Mouse (Mus musculus): ENCODE data around the gene Hist1h2be. TPM values are rescaled to one million over a fixed set of nuclear protein-coding genes. Genes with fewer than 3 reads are reported as not detected.
"Not testable (repeated sequence)": the region's sequence is repeated elsewhere in the genome, so short reads cannot be mapped to it uniquely, and the experiment has no call there.

Gene Hist1h2be
- polyA plus RNA-seq, 1 experiment from 2014 or later = 0.44 TPM

DNA sequence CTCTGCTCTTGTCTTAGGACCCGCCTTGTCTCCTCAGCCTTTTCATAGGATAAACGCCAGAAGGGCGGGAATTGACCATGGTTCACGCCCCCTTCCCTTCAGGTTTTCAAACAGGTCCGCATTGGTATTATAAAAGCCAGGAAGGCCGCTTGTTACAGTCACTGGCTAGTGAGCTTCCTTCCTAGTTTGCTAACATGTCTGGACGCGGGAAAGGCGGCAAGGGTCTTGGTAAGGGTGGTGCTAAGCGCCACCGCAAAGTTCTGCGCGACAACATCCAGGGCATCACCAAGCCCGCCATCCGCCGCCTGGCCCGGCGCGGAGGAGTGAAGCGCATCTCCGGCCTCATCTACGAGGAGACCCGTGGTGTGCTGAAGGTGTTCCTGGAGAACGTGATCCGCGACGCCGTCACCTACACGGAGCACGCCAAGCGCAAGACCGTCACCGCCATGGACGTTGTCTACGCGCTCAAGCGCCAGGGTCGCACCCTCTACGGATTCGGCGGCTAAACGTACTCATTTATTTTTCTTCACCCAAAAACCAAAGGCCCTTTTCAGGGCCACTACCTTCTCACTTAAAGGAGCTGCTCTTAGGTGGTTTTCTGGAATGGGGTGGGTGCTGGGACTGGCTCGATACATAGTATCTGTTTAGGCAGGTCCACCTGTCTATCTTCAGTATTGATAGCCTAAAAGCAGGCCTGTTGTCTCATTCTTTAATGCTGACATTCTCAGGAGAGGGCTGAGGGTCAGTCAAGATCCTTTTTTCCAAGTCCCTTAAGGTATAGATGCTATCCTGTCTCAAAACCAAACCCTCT is 39.3 kb downstream of the Hist1h2be start, which contains the start of gene Hist1h4d:
Gene Hist1h4d, plus strand, starts transcription at position 191 of the 811 bp plus-strand sequence.
- no peaks in the 10 kb centered on the region for H3K9me3 ChIP-seq (ENCODE audit: low read length)
- H3K36me3 ChIP-seq (ENCODE audit: insufficient read depth, low read length) = no peaks in the 10 kb centered on the region
- under 1% methylated on average over 39 of the region's 43 CpGs for WGBS
- H3K4me3 ChIP-seq (ENCODE audit: low read depth, low read length) = peak within 1 kb of the TSS; percentile 38
- DNase-seq (ENCODE audit: low spot score) = peak; percentile 98
- ATAC-seq = peak; percentile 87
- H3K4me1 ChIP-seq (ENCODE audit: insufficient read depth, low read depth, low read length) = peaks cover 8% of the 10 kb centered on the region
- H3K27ac ChIP-seq (ENCODE audit: low read length) = peak within 1 kb of the TSS; percentile 71
- H3K27me3 ChIP-seq (replicated peaks; ENCODE audit: insufficient read depth, low read length) = no peaks in the 10 kb centered on the region
- TF ChIP-seq EP300 (IDR thresholded peaks at IDR 0.05) = peak; percentile 97
- TF ChIP-seq CTCF (IDR thresholded peaks at IDR 0.05) = no peak
- H3K4me2 ChIP-seq (replicated peaks; ENCODE audit: low read depth, low read length) = peak within 1 kb of the TSS; percentile 53
- peak within 1 kb of the TSS; percentile 52 for H3K9ac ChIP-seq (replicated peaks; ENCODE audit: low read depth)

DNA sequence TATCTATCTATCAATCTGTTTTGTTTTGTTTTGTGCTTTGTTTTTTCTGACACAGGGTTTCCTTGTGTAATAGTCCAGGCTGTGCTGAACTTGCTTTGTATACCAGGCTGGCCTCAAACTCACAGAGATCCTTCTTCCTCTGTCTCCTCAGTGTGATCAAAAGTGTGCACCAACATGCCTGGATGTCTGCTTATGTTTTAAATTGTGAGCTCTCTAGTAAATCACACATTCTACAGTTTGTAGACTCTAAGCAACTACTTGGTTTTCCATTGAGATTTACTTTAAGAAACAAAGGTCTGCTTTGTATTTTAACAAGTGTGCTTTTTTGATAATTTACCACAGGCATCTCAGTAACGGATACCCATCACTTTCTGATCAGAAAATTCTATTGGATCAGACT is 43.1 kb downstream of the Hist1h2be start:
- Histone ChIP-seq H3K27ac (ENCODE audit: low read length) (no peak overlapping the region), H3K4me3 (ENCODE audit: low read depth, low read length) (no peak overlapping the region), H3K4me1 (ENCODE audit: insufficient read depth, low read depth, low read length) (peaks cover 8% of the 10 kb centered on the region), H3K27me3 (replicated peaks; ENCODE audit: insufficient read depth, low read length) (no peaks in the 10 kb centered on the region), H3K4me2 (replicated peaks; ENCODE audit: low read depth, low read length) (no peak overlapping the region), H3K9ac (replicated peaks; ENCODE audit: low read depth) (no peak overlapping the region), H3K9me3 (ENCODE audit: low read length) (no peaks in the 10 kb centered on the region), H3K36me3 (ENCODE audit: insufficient read depth, low read length) (no peaks in the 10 kb centered on the region)
- ATAC-seq (no peak), DNase-seq (ENCODE audit: low spot score) (no peak)
- no peak for TF ChIP-seq EP300 (IDR thresholded peaks at IDR 0.05)
- no peak for TF ChIP-seq CTCF (IDR thresholded peaks at IDR 0.05)
- 96% methylated on average over 1 of the region's 1 CpGs for WGBS

- no peak for ATAC-seq
- H3K4me2 ChIP-seq (replicated peaks; ENCODE audit: low read depth, low read length) = peak overlapping the region; percentile 57
- no peak overlapping the region for H3K27ac ChIP-seq (ENCODE audit: low read length)
- 22% methylated on average over 6 of the region's 6 CpGs for WGBS
- DNase-seq (ENCODE audit: low spot score) = peak; percentile 10
- peaks cover 11% of the 10 kb centered on the region; the same call in 1 of the 2 replicates for H3K4me1 ChIP-seq (ENCODE audit: insufficient read depth, low read depth, low read length)
- peak overlapping the region; percentile 35; the same call in 1 of the 2 replicates for H3K4me3 ChIP-seq (ENCODE audit: low read depth, low read length)
- TF ChIP-seq CTCF (IDR thresholded peaks at IDR 0.05) = no peak
- TF ChIP-seq EP300 (IDR thresholded peaks at IDR 0.05) = no peak
- H3K27me3 ChIP-seq (replicated peaks; ENCODE audit: insufficient read depth, low read length) = no peaks in the 10 kb centered on the region
- no peaks in the 10 kb centered on the region for H3K36me3 ChIP-seq (ENCODE audit: insufficient read depth, low read length)
- no peaks in the 10 kb centered on the region for H3K9me3 ChIP-seq (ENCODE audit: low read length)
- no peak overlapping the region for H3K9ac ChIP-seq (replicated peaks; ENCODE audit: low read depth)
Measured at GRCm38 (mm10) chr13:23576906-23577639, 43.9 kb downstream of the Hist1h2be start.

DNA sequence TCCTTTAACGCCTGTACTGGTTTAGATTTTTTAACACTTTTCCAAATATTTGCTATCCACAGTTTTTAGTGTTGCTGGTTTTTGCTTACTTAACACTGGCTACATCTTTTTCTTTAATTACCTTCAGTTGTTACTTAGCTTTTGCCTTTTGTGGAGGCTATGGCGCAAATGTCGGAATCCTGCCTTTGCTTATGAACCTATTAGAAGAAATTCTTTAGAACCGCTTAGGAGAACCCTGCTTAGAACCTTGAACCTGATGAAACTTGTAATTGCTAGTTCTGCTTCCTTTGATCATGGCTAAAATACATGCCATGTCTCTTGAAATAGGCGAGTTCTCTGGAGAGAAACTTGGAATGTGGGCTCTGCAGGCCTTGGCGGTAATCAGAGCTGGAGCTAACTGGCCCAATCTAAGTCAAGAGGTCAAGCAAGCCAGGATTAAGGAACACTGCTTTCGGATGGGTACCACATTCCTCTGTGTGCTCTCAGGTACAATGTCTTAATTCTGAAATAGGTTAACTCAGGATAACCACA is 44.5 kb downstream of the Hist1h2be start:
- Histone ChIP-seq H3K9me3 (ENCODE audit: low read length) (no peaks in the 10 kb centered on the region), H3K4me1 (ENCODE audit: insufficient read depth, low read depth, low read length) (peaks cover 11% of the 10 kb centered on the region; the same call in 1 of the 2 replicates), H3K4me3 (ENCODE audit: low read depth, low read length) (peak overlapping the region; percentile 35), H3K27ac (ENCODE audit: low read length) (no peak overlapping the region), H3K27me3 (replicated peaks; ENCODE audit: insufficient read depth, low read length) (no peaks in the 10 kb centered on the region), H3K36me3 (ENCODE audit: insufficient read depth, low read length) (no peaks in the 10 kb centered on the region), H3K9ac (replicated peaks; ENCODE audit: low read depth) (no peak overlapping the region), H3K4me2 (replicated peaks; ENCODE audit: low read depth, low read length) (peak overlapping the region; percentile 57)
- 6% methylated on average over 7 of the region's 7 CpGs for WGBS
- DNase-seq (ENCODE audit: low spot score) (peak; percentile 24), ATAC-seq (no peak)
- TF ChIP-seq CTCF (IDR thresholded peaks at IDR 0.05) (no peak), EP300 (IDR thresholded peaks at IDR 0.05) (no peak)

DNA sequence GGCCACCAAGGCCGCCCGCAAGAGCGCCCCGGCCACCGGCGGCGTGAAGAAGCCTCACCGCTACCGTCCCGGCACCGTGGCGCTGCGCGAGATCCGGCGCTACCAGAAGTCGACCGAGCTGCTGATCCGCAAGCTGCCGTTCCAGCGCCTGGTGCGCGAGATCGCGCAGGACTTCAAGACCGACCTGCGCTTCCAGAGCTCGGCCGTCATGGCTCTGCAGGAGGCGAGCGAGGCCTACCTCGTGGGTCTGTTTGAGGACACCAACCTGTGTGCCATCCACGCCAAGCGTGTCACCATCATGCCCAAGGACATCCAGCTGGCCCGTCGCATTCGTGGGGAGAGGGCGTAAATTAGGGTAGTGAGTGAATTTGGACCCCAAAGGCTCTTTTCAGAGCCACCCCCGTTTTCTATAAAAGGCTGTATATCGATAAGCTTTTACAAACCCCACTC is 45.0 kb downstream of the Hist1h2be start:
- H3K27ac ChIP-seq (ENCODE audit: low read length) = peak overlapping the region; percentile 76
- H3K27me3 ChIP-seq (replicated peaks; ENCODE audit: insufficient read depth, low read length); ATAC-seq; DNase-seq (ENCODE audit: low spot score); H3K9ac ChIP-seq (replicated peaks; ENCODE audit: low read depth); H3K9me3 ChIP-seq (ENCODE audit: low read length); H3K36me3 ChIP-seq (ENCODE audit: insufficient read depth, low read length): not testable (repeated sequence)
- WGBS = 0% methylated on average over 8 of the region's 40 CpGs
- peaks cover 11% of the 10 kb centered on the region; the same call in 1 of the 2 replicates for H3K4me1 ChIP-seq (ENCODE audit: insufficient read depth, low read depth, low read length)
- H3K4me3 ChIP-seq (ENCODE audit: low read depth, low read length) = peak overlapping the region; percentile 35
- peak overlapping the region; percentile 57 for H3K4me2 ChIP-seq (replicated peaks; ENCODE audit: low read depth, low read length)
